Mouse (Mus musculus) E14TG2a.4 (cell line): ENCODE results near the gene Gtdc1.

Experiments
- CTCF ChIP-seq: conservative IDR thresholded peaks from 2 replicates; pipeline ENCODE4 v1.5.1; 2014; ENCODE audit warnings: low read length
- NANOG ChIP-seq: IDR thresholded peaks from 2 replicates; pipeline ENCODE4 v1.6.1; 2014; ENCODE audit warnings: borderline replicate concordance, low read length, mixed read lengths
- POU5F1 ChIP-seq: IDR thresholded peaks from 2 replicates; pipeline ENCODE4 v1.6.1; 2014; ENCODE audit warnings: low read length, borderline replicate concordance

DNA sequence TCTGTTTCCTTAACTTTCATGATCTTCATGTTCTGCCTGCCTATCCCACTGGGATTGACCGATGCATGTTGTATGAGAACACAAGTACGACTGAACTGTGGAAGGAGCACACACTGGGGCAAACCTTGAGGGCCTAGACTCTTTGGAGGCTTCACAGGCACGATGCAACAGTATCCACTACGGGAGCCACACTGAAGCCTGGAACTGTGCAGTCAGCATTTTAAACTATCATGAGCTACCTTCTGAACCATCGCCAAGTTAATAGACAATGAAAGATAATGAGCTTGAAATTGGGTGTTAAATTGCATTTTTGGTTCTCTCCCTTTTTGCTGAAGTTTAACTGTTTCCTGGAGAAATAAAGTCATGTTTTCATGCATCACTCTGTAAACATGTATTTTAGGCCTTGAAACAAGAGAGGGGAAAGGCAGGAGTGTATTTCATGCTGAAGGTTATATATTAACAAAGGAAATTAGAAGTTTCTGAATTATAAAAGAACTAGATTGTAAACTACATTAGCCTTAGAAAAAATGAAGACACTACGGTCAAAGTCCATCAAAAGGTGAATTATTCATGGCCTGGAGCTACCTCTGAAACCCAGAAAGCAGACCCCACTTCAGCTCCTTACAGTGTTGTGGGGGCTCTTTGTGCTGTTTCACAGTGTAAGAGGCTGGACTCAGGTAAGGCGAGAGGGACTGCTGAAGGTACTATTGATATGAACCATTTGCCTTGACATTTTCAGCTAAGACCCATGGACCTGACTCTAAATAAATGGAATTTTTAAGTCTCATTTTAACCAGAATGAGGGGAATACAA, 358.1 kb downstream of the Gtdc1 start:
- TF ChIP-seq CTCF: no peak
- no peak for TF ChIP-seq POU5F1
- TF ChIP-seq NANOG: no peak
